Mouse (Mus musculus) spleen, adult 2 months (tissue): ENCODE data around the gene Tmem200c.

Experiments used
- CTCF ChIP-seq: fragments of 200-500 bp; IDR thresholded peaks from 2 replicates; pipeline ENCODE4 v1.5.1; 2011; ENCODE audit warnings: mild to moderate bottlenecking, inconsistent platforms; ENCODE audit not compliant: insufficient read depth, insufficient read length, insufficient replicate concordance; ENCODE audit errors: extremely low read depth
- POLR2A ChIP-seq: fragments of 200-500 bp; IDR thresholded peaks from 2 replicates; pipeline ENCODE4 v1.6.1; 2011; ENCODE audit warnings: low read depth, low read length, inconsistent platforms

DNA sequence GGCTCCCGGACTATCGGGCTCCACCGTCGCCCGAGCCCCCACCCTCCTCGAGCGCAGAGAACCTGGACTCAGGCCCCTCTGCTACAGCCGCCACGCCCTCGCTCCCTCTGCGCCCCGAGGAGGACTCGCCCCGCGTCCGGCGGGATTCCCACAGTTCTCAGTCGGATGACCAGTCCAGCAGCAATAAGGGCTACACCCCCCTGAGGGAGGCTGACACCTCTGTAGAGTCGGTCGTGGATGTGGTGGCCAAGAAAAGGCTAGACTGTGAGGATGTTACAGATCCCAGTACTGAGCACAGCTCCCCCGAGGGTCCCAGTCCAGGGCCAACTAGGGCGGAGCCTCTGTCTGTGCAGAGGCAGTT, 15.4 kb downstream of the Tmem200c start:
- no peak for TF ChIP-seq POLR2A
- TF ChIP-seq CTCF: no peak
